Mouse (Mus musculus): ENCODE measurements around the gene Sema3b. TPM values are rescaled to one million over a fixed set of nuclear protein-coding genes. Genes with fewer than 3 reads are reported as not detected.

The Sema3b gene
- polyA plus RNA-seq, 1 experiment from 2014 or later: 9.9 TPM

DNA sequence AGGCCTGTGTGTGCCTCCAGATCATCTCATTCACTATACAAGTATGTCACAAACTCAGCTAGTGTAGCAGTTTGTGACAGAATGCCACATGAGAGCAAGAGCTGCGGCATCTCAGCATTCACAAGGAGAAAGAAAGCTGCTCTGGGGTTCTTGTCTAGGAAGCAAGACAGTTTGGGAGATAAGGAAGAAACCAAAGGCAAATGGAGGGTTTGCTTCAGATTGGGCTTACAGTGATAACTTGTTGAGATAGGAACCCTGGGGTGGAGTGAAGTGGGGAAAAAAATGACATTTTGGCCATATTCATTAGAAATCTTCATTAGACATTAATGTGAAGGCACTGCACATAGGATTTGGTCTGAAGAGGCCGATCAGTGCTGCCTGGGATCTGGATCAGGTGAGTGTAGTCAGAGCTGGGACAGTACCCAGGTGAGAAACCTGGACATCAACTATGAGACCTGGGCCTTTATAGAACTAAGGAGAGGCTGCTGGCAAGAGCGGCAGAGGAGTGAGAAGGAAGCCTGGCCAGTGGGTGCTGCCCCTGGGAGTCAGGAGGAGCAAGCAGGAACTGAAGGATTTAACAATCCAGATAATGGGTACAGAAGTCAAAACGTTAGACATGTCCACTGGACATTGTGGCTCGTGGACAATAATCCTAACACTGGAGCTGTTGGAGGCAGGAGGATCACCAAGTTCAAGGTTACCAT is 56.2 kb downstream of the Sema3b start:
- H3K9ac ChIP-seq: peak overlapping the region; percentile 88
- peaks cover 56% of the 10 kb centered on the region for H3K4me1 ChIP-seq
- no peak for ATAC-seq (ENCODE audit: extremely low read depth, insufficient number of reproducible peaks, low FRiP score, low TSS enrichment)

DNA sequence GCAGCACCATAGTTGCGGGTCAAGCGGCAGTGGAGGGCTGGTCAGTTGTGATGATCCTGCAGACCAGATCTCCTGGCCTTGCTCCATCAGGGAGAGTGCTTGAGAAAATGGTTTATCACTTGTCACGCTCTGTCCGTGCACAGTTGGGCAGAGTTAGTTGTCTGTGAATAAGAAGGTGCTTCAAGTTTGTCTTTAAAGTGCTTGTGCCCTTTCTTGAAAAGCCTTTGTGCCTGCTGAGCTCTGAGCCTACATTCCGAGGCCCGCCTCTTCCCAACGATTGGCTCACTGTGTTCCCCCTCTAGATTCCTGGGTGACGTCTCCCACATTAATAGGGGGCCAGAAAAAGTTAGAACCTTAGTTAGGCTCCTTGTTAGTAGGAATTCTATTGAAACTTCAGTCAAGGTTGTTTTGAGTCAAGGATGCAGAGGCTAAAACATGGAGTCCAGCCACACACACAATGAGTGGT is 57.1 kb downstream of the Sema3b start:
- no peak for ATAC-seq (ENCODE audit: extremely low read depth, insufficient number of reproducible peaks, low FRiP score, low TSS enrichment)
- H3K4me1 ChIP-seq: peaks cover 58% of the 10 kb centered on the region

More for the DNA sequence above, 56.2 kb downstream of the Sema3b start:
- H3K9me3 ChIP-seq: no peaks in the 10 kb centered on the region
- H3K4me2 ChIP-seq: peak overlapping the region; percentile 96
- no peak overlapping the region for H3K27ac ChIP-seq (replicated peaks)
- peaks cover 15% of the 10 kb centered on the region for H3K36me3 ChIP-seq
- 77% methylated on average over 5 of the region's 5 CpGs for whole genome bisulfite sequencing
- H3K27me3 ChIP-seq (replicated peaks): peaks cover 41% of the 10 kb centered on the region
- peak overlapping the region; percentile 86 for H3K4me3 ChIP-seq

GRCm38 (mm10) chr9:107551117-107551889 is 57.7 kb downstream of the Sema3b start, which contains the start of gene Rassf1:
Gene Rassf1 (plus strand): TSS chr9:107551555.
- Histone ChIP-seq H3K9me3 (no peaks in the 10 kb centered on the region), H3K36me3 (no peaks in the 10 kb centered on the region), H3K4me3 (peak within 1 kb of the TSS; percentile 58), H3K4me1 (peaks cover 57% of the 10 kb centered on the region), H3K27me3 (replicated peaks) (peaks cover 46% of the 10 kb centered on the region), H3K4me2 (peak within 1 kb of the TSS; percentile 96), H3K9ac (peak within 1 kb of the TSS; percentile 83), H3K27ac (replicated peaks) (peak within 1 kb of the TSS; percentile 51)
- 0 out of 2 replicates have a peak, but pooled peaks have one; percentile 0 for ATAC-seq (ENCODE audit: extremely low read depth, insufficient number of reproducible peaks, low FRiP score, low TSS enrichment)
- WGBS: 1% methylated on average over 62 of the region's 63 CpGs

More for the DNA sequence above, 57.1 kb downstream of the Sema3b start:
- H3K4me2 ChIP-seq: peak overlapping the region; percentile 96
- H3K27ac ChIP-seq (replicated peaks): peak overlapping the region; percentile 51
- 16% methylated on average over 8 of the region's 8 CpGs for WGBS
- peaks cover 46% of the 10 kb centered on the region for H3K27me3 ChIP-seq (replicated peaks)
- H3K9ac ChIP-seq: peak overlapping the region; percentile 83
- H3K36me3 ChIP-seq: peaks cover 6% of the 10 kb centered on the region
- no peaks in the 10 kb centered on the region for H3K9me3 ChIP-seq
- H3K4me3 ChIP-seq: peak overlapping the region; percentile 58

GRCm38 (mm10) chr9:107550491-107551116 is 58.4 kb downstream of the Sema3b start:
- Histone ChIP-seq H3K27ac (replicated peaks) (peak overlapping the region; percentile 51; the same call in 1 of the 2 replicates), H3K4me2 (peak overlapping the region; percentile 96), H3K27me3 (replicated peaks) (peaks cover 46% of the 10 kb centered on the region), H3K4me3 (peak overlapping the region; percentile 58), H3K4me1 (peaks cover 50% of the 10 kb centered on the region), H3K9ac (peak overlapping the region; percentile 83), H3K9me3 (no peaks in the 10 kb centered on the region), H3K36me3 (no peaks in the 10 kb centered on the region)
- 35% methylated on average over 23 of the region's 23 CpGs for WGBS
- ATAC-seq (ENCODE audit: extremely low read depth, insufficient number of reproducible peaks, low FRiP score, low TSS enrichment): no peak

DNA sequence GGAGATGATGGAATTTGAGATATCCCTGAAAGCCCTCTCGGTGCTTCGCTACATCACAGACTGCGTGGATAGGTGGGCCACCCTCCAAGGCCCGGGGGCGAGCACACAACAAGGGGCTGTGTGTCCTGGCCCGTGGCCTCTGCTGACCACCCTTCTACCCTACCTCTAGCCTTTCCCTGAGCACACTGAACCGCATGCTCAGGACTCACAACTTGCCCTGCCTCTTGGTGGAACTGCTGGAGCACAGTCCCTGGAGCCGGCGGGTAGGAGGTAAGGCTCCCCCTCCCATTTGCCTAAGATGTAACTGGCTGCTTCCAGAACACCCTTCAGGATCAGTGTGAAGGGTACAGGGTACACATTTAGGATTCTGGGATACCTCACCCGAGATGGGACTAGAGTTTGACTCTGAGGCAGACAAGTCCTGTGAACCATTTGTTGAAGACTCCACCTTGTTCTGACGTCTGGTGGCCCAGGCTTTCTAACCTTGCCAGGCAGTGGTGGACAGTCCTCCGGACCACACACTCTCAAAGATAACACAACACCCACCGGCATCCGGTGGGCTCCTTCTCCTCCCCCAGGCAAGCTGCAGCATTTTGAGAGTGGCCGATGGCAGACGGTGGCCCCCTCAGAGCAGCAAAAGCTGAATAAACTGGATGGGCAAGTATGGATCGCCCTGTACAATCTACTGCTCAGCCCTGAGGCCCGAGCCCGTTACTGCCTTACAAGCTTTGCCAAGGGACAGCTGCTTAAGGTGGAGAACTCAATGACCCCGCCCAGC is 59.5 kb downstream of the Sema3b start:
- H3K36me3 ChIP-seq: peaks cover 10% of the 10 kb centered on the region
- no peak overlapping the region for H3K27ac ChIP-seq (replicated peaks)
- no peak overlapping the region for H3K4me3 ChIP-seq
- 80% methylated on average over 20 of the region's 20 CpGs for WGBS
- peaks cover 46% of the 10 kb centered on the region for H3K27me3 ChIP-seq (replicated peaks)
- H3K4me2 ChIP-seq: no peak overlapping the region
- no peak for ATAC-seq (ENCODE audit: extremely low read depth, insufficient number of reproducible peaks, low FRiP score, low TSS enrichment)
- H3K9me3 ChIP-seq: no peaks in the 10 kb centered on the region
- H3K9ac ChIP-seq: no peak overlapping the region
- H3K4me1 ChIP-seq: peaks cover 48% of the 10 kb centered on the region

GRCm38 (mm10) chr9:107548820-107549219 is 60.2 kb downstream of the Sema3b start:
- ATAC-seq (ENCODE audit: extremely low read depth, insufficient number of reproducible peaks, low FRiP score, low TSS enrichment): no peak
- no peak overlapping the region for H3K27ac ChIP-seq (replicated peaks)
- WGBS: 82% methylated on average over 10 of the region's 10 CpGs
- peaks cover 46% of the 10 kb centered on the region for H3K4me1 ChIP-seq
- H3K4me3 ChIP-seq: no peak overlapping the region
- peaks cover 46% of the 10 kb centered on the region for H3K27me3 ChIP-seq (replicated peaks)
- H3K9me3 ChIP-seq: no peaks in the 10 kb centered on the region
- H3K4me2 ChIP-seq: no peak overlapping the region
- peaks cover 17% of the 10 kb centered on the region for H3K36me3 ChIP-seq
- no peak overlapping the region for H3K9ac ChIP-seq

DNA sequence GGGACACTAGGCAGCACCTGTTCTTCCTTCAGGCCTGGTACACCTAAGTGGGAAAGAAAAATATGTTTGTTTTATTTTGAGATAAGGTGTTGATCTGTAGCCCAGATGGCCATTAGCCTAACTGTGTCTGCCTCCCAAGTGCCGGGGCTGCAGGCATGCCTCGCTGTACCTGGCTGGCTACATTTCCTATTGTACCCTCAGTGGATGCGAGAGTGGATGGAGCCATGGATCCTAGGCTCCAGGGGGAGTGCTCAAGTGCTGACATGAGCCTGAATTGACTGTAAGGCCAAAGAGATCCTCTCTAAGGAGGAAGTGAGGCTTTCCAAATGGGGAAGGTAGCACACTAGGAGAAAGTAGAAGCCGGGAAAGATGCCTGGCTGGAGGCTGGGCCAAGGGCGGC is 61.1 kb downstream of the Sema3b start:
- Histone ChIP-seq H3K4me2 (no peak overlapping the region), H3K27ac (replicated peaks) (no peak overlapping the region), H3K36me3 (peaks cover 23% of the 10 kb centered on the region), H3K4me3 (no peak overlapping the region), H3K9me3 (no peaks in the 10 kb centered on the region), H3K9ac (no peak overlapping the region), H3K4me1 (peaks cover 39% of the 10 kb centered on the region), H3K27me3 (replicated peaks) (peaks cover 45% of the 10 kb centered on the region)
- 74% methylated on average over 5 of the region's 5 CpGs for WGBS
- no peak for ATAC-seq (ENCODE audit: extremely low read depth, insufficient number of reproducible peaks, low FRiP score, low TSS enrichment)

Other genes with a start within 250 kb of the Sema3b start
- 3.8 and 4.1 TPM in 2 replicates for gene Cacna2d2, start 209.6 kb downstream of the Sema3b start, polyA plus RNA-seq (2015; fragmentation: Nextera tagmentation; extraction: Ambion mirVana)
- 30.4 and 32.3 TPM in 2 replicates for gene Tmem115, start 75.3 kb downstream of the Sema3b start, polyA plus RNA-seq (2015; fragmentation: Nextera tagmentation; extraction: Ambion mirVana)
- 17.7 and 19.1 TPM in 2 replicates for gene Cyb561d2, start 67.0 kb downstream of the Sema3b start, polyA plus RNA-seq (2015; fragmentation: Nextera tagmentation; extraction: Ambion mirVana)
- 27.8 and 27.9 TPM in 2 replicates for gene Nprl2, start 67.0 kb downstream of the Sema3b start, polyA plus RNA-seq (2015; fragmentation: Nextera tagmentation; extraction: Ambion mirVana)
- gene Zmynd10, start 61.9 kb downstream of the Sema3b start, polyA plus RNA-seq (2015; fragmentation: Nextera tagmentation; extraction: Ambion mirVana): not detected in 2 replicates
- gene Rassf1, start 57.7 kb downstream of the Sema3b start, polyA plus RNA-seq (2015; fragmentation: Nextera tagmentation; extraction: Ambion mirVana): 47.6 and 56.1 TPM in 2 replicates
- 44.5 and 51.6 TPM in 2 replicates for gene Tusc2, start 46.0 kb downstream of the Sema3b start, polyA plus RNA-seq (2015; fragmentation: Nextera tagmentation; extraction: Ambion mirVana)
- gene Hyal2, start 41.3 kb downstream of the Sema3b start, polyA plus RNA-seq (2015; fragmentation: Nextera tagmentation; extraction: Ambion mirVana): 94.0 and 104 TPM in 2 replicates
- 6.3 and 7.5 TPM in 2 replicates for gene Hyal1, start 32.3 kb downstream of the Sema3b start, polyA plus RNA-seq (2015; fragmentation: Nextera tagmentation; extraction: Ambion mirVana)
- 13.9 and 14.6 TPM in 2 replicates for gene Naa80, start 30.3 kb downstream of the Sema3b start, polyA plus RNA-seq (2015; fragmentation: Nextera tagmentation; extraction: Ambion mirVana)
- gene Hyal3, start 28.4 kb downstream of the Sema3b start, polyA plus RNA-seq (2015; fragmentation: Nextera tagmentation; extraction: Ambion mirVana): 0.48 and 0.68 TPM in 2 replicates
- gene Ifrd2, start 21.6 kb downstream of the Sema3b start, polyA plus RNA-seq (2015; fragmentation: Nextera tagmentation; extraction: Ambion mirVana): 35.7 and 41.3 TPM in 2 replicates
- 387 and 392 TPM in 2 replicates for gene Gnai2, start 26.1 kb upstream of the Sema3b start, polyA plus RNA-seq (2015; fragmentation: Nextera tagmentation; extraction: Ambion mirVana)
- 2.8 and 2.9 TPM in 2 replicates for gene Slc38a3, start 60.3 kb upstream of the Sema3b start, polyA plus RNA-seq (2015; fragmentation: Nextera tagmentation; extraction: Ambion mirVana)
- gene Gnat1, start 70.5 kb upstream of the Sema3b start, polyA plus RNA-seq (2015; fragmentation: Nextera tagmentation; extraction: Ambion mirVana): 0.90 and 1.3 TPM in 2 replicates
- 4.5 and 6.3 TPM in 2 replicates for gene Sema3f, start 101.2 kb upstream of the Sema3b start, polyA plus RNA-seq (2015; fragmentation: Nextera tagmentation; extraction: Ambion mirVana)
- gene Rbm5, start 161.8 kb upstream of the Sema3b start, polyA plus RNA-seq (2015; fragmentation: Nextera tagmentation; extraction: Ambion mirVana): 121 and 125 TPM in 2 replicates

Measured in heart, embryonic 13.5 days (tissue).